Mouse (Mus musculus) heart, postnatal 0 days (tissue): ENCODE measurements around the gene Galns.

Experiments used
- CTCF ChIP-seq: IDR thresholded peaks from 2 replicates; pipeline ENCODE4 v1.5.1; 2016; ENCODE audit warnings: antibody characterized with exemption, control low read depth, low read depth
- EP300 ChIP-seq: IDR thresholded peaks from 2 replicates; pipeline ENCODE4 v1.6.1; 2016; ENCODE audit warnings: antibody characterized with exemption, low read depth

GRCm38 (mm10) chr8:122629388-122629787, 18.1 kb upstream of the Galns start:
- no peak for TF ChIP-seq CTCF
- no peak for TF ChIP-seq EP300
